Mouse (Mus musculus): ENCODE data around the gene Otud3.
"Not testable (repeated sequence)": the region's sequence is repeated elsewhere in the genome, so short reads cannot be mapped to it uniquely, and the experiment has no call there.

Gene Otud3

GRCm38 (mm10) chr4:138913797-138914196 is at the start of gene Otud3:
Gene Otud3, minus strand, starts transcription at chr4:138913945.
- peak; percentile 98 for DNase-seq

DNA sequence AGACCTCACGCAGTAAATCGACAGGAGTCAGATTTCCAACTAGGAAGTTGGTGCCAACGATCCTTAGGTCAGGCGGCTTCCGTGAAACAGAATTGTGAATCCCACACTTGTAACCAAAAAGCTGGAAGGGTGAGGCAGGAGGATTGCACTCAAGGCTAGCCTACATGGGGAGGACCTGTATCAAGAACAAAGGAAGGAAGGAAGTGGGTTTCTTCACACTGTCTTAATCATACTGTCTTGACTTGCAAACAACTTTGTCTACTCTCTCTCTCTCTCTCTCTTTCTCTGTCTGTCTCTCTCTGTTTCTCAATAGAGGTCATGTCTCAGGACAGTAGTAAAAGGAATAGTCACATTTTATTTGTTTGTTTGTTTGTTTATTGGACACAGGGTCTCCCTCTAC is 49.0 kb upstream of the Otud3 start:
- DNase-seq = no peak

DNA sequence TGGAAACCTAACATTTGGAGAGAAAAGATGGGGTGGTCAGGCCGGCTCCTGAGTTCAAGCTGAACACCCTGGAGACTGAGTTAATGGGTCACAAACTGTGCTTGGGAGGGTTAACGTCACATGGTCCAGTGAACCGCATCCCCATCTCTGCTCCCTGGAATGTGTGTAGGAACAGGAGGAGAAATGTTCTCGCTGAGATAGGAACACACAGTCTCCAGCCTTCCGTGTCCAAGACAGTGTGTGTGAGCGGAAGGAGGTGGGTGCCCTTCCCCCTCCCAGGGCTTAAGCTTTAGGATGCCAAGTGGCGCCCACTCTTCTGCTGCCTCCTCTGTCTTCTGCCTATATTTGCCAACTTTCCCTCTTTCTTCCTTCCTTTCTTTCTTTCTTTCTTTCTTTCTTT is 46.2 kb upstream of the Otud3 start:
- peak; percentile 80 for DNase-seq

- DNase-seq = no peak
These were observed 45.4 kb upstream of the Otud3 start for GRCm38 (mm10) chr4:138959120-138959519.

DNA sequence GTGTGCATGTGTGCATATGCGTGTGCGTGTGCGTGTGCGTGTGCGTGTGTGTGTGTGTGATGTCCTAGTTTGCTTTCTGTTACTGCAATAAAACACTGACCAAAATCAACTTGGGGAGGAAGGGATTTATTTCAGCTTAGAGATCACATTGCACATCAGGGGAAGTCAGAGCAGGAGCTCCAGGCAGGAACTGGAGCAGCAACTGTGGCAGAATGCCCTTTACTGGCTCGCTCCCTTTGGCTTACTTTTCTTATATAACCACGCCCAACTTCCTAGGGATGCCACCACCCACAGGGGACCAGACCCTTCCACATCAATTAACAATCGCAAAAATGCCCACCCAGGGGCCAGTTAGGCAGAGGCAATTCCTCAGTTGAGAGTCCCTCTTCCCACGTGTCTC is 44.9 kb upstream of the Otud3 start:
- no peak for DNase-seq

GRCm38 (mm10) chr4:138948257-138948656 is 34.5 kb upstream of the Otud3 start:
- DNase-seq = no peak

DNA sequence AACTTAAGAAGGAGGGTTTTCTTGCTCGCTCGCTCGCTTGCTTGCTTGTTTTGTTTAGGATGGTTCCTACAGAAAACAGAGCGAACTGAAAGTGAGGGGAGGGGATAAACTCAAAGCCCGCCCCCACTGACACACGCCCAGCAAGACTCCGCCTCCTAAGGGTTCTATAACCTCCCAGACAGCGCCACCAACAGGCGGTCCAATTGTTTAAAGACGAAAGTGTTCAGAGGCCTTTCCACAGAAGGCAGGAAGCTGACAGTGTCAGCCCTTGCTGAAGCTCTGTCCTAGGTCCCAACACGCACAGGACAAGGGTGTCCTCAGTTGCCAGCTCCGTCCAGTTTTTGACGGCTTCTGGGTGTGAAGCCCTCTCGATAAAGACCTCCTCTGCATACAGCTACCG is 30.0 kb upstream of the Otud3 start:
- peak; percentile 86 for DNase-seq

DNA sequence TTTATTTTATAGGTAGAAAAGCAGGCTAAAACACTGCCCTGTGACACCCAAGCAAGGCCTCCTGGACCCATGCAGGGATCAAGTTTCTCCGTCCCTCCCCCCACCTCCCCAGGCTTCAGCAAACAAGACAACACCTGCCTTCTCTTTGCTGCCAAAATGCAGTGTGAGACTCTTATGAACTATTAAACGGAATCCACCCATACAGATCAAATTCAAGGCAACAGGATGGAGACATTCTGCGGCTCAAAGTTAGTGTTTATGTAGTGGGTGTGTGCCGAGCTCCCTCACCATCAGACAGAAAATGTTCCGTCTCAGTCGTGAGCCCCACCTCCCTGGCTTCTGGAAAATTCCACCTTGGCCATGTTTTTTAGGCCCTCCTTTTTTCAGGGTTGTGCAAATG is 28.2 kb upstream of the Otud3 start:
- no peak for DNase-seq

DNA sequence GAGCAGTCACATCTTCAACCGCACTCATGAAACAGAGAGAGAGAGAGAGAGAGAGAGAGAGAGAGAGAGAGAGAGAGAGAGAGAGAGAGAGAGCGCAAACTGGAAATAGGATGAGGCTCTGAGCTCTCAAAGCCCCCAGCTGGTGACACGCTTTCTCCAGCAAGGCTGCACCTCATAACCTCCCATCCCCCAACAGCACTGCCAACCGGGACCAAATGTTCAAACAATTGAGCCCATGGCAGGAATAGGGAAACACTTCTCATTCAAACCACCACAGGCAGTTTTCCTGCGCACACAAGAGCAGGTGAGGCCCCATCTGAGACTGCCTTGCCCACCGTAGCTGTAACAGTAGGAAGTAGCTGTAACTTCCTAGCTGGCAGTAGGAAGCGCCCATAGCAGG is 27.7 kb upstream of the Otud3 start:
- DNase-seq = peak; percentile 28

GRCm38 (mm10) chr4:138939481-138939880 is 25.7 kb upstream of the Otud3 start:
- no peak for DNase-seq

DNA sequence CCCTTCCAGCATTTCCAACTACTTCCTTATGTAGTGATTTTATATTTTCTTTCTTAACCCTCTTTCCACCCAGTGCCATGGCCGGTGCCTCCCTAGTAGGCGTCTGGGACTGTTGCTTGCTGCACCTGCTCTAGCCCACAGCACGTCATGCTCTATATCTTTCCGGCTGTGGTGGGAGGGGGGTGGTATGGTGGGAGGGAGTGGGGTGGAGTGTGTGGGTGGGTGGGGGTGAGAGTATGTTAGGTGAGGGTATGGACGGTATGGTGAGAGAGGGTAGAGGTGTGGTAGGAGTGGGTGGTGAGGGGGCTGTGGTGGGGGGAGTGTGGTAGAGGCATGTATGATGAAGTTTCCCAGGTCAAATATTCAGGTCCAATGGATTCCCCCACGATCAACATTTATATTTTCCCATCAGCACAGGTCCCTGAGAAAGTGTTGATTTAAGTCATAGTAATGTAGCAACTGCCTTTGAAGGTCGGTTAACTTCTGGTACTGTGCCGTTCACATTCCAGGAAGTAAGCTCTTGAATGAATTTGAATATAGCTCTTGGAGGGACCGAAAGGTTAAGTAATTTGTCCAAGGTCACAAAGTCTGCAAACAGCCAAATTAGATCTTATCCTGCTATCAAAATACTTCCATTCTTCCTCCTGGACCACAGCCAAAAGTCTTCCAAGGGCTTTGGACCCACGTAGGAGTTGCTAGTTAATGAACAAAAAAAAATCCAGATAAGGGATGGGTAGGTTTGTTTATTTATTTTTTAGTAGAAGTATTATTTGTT is 24.9 kb upstream of the Otud3 start:
- peak; percentile 79 for DNase-seq

- no peak for DNase-seq
These were observed 20.9 kb upstream of the Otud3 start for GRCm38 (mm10) chr4:138934456-138935145.

DNA sequence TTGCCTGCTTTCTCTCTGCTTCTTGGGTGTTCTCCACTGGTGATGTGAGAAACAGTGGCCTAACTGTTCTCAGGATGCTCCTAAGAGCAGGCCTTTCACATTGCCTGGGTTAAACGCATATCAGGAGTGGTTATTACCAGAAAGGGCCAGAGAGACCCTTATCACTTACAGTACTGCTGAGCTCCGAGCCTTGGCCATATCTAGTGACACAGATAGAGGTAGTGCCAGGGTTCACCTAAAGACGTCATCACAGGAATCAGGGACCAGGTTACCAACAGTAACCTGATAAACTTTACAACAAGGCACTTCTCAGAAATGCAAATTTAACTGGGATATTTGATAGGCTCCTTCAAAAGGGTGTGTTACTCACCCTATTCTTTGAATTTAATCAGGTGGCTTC is 20.1 kb upstream of the Otud3 start:
- no peak for DNase-seq

DNA sequence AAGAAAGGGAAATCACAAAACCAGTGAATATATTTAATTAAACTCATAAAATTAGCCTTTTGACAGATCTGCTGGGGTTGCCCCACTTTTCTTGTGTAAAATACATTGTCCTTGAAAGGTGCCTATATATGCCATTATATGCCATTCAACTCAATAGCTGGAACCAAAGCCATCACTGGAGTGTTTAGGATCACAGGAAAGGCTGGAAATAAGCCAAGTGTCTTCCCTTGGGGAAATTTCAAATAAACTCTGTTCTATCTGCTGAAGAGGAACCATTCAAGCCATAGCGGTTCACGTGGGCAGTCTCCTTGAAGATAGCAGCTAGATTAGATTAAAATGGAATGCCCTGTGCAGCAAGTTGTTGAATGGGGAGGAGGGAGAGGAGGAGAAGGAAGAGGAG is 11.8 kb upstream of the Otud3 start:
- DNase-seq = no peak

DNA sequence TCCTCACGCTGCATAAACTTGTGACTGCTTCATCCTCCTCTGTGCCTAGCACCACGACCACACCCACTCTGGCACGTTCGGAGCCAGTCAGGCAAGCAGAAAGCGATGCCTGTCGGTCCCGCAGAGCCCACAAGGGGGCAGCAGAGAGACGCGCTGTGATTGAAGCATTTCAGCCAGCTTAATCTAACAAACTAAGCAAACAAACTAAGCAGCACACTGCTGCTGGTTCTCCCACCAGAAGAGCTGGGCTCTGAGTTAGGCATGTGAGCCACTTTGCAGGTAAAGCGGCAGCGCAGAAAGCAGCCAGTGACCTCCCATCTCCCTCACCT is 8.3 kb upstream of the Otud3 start:
- DNase-seq = peak; percentile 98

DNA sequence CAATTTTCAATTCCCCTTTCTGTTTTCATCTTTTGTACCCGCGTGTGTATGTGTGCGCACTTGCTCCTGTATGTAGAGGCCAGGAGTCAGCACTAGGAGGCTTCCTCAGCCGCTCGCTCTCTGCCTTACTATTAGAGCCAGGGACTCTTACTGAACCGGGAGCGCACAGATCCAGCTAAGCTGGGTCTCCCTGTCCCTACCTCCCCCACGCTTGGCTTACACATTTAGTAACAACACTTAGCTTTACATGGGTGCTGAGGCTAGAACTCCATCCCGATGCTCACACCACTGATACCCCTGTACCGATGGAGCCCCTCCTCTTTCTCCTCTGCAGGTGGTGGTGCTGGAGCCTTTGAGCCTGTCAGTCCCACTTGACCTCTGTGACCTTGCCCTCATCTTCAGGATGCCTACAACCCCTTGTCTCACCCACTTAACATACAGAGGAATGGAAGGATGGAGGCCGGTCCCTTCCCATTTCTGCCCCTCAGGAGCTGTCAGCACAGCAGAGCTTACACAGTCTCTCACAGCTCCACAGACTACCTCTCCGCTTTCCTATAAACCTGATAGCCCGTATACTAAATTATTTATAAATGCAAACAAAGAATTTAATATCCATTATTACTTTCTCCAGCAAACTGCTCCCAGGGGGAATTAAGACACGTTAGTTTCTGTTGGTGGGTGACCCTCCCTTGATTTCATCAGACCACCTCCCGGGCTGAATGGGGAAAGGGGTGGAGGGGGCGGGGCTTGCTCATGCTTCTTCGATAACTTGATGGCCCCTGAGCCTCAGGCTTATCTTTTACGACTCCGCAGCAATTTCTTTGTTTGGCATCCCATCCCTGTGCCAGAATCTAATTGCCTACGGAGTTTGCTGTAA is 7.7 kb upstream of the Otud3 start:
- DNase-seq = no peak

- DNase-seq = no peak
These were observed 3.5 kb upstream of the Otud3 start for GRCm38 (mm10) chr4:138917282-138917681.

DNA sequence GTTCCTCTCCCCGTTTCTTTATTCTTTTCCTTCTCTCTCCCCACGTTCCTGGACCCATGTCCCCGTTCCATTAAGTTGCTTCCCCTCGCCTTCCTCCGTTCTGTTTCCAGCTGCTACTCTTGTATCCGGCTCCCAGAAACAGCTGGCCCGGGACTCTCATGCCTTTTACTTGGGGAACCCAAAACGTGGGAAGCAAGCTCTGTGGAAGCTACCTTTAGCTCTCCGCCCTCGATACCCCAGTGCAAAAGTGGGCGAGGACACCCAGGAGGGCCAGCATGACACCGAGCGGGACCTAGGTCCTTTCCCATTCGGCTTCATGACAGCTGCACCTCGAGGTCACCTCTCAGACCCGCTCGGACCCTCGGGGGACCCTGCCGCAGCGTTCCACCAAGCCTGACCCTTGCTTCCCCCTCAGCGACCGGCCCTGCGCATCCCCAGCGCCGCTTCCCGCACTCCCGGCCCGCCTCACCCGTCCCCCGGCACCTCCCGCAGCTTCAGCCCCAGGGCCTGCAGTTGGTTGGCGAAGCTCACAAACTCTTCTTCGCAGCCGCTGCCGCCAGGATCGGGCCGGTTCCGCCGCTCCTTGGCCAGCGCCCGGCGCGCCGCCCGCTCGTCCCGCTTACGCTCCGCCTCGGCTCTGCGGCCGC is 481 bp downstream of the Otud3 start:
- no peak for DNase-seq

DNA sequence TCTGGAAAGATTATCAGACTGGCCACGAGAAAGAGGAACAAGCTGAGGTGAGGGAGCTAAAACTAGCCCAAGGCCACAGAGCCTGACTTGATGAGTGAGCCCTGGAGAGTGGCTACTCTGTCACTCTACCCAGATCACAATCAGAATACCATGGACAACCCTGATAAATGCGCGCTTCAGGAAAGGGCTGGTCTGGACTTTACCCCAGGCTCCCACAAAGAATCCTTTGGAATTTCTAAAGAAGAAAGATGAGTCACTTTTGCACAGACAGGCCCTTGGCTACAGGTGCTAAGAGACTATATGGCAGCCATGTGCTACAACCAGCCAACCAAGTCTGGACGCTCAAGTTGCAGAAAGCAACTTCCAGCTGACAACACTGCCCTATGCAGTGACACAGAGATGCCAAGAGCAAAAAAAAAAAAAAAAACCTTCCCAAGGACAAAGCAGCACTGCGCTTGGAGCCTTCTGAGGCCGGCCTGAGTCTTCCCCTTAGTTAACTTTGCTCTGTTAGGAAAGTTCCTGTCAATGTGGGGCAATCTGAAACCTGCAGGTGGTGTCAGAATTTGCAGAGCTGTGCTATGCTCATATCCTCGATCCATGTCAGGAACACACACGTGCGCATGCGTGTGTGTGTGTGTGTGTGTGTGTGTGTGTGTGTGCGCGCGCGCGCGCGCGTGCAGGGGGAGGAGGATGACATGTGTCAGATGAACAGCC is 8.0 kb downstream of the Otud3 start:
- no peak for DNase-seq

- no peak for DNase-seq
These were observed 14.4 kb downstream of the Otud3 start for GRCm38 (mm10) chr4:138899361-138899760.

GRCm38 (mm10) chr4:138893789-138894188 is 20.0 kb downstream of the Otud3 start:
- not testable (repeated sequence) for DNase-seq

GRCm38 (mm10) chr4:138892655-138893054 is 21.1 kb downstream of the Otud3 start:
- no peak for DNase-seq

DNA sequence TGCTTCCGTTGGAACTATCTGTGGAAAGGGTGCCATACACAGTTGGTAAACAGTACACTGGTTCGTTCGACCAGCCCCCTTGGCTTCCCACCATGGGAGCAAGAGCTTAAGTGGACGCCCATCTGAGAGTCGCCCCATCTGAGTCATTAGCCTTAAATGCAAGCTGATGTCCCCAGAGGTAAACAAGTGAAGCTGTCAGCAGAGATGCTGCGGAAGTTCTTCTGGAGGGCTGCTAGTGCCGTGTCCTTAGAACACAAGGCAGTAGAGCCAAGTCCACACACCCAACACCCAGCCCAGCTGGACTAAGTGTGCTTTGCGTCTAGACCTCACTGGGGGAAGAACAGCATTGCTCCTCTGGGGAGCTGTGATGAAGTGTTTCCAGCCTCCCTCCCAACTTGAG is 24.1 kb downstream of the Otud3 start:
- DNase-seq = no peak
